Mouse (Mus musculus) small intestine, adult 2 months (tissue): ENCODE measurements around the gene Pard3b. TPM values are rescaled to one million over a fixed set of nuclear protein-coding genes. Genes with fewer than 3 reads are reported as not detected.

Experiments
- H3K27ac ChIP-seq: fragments of 200-500 bp; 2 replicates; pipeline ENCODE4 v1.5.1; 2012; ENCODE audit warnings: low read depth, low read length, control low read depth, inconsistent platforms; ENCODE audit not compliant: insufficient read depth
- H3K27me3 ChIP-seq: fragments of 200-500 bp; 2 replicates; pipeline ENCODE4 v1.6.1; 2012; ENCODE audit warnings: mild to moderate bottlenecking, moderate library complexity, low read length, inconsistent platforms; ENCODE audit not compliant: control insufficient read depth, insufficient read depth
- H3K36me3 ChIP-seq: fragments of 200-500 bp; 2 replicates; pipeline ENCODE4 v1.6.1; 2012; ENCODE audit warnings: mild to moderate bottlenecking, low read length, control low read depth, inconsistent platforms; ENCODE audit not compliant: control insufficient read depth, insufficient read depth
- H3K4me1 ChIP-seq: fragments of 200-500 bp; 2 replicates; pipeline ENCODE4 v1.6.1; 2012; ENCODE audit warnings: low read length, inconsistent platforms, mixed read lengths; ENCODE audit not compliant: control insufficient read depth, insufficient read depth, insufficient read length
- H3K4me3 ChIP-seq: fragments of 200-500 bp; 2 replicates; pipeline ENCODE4 v1.5.1; 2012; ENCODE audit warnings: low read depth, mild to moderate bottlenecking, control low read depth, inconsistent platforms, low read length, moderate library complexity
- CTCF ChIP-seq: fragments of 200-500 bp; IDR thresholded peaks from 2 replicates; pipeline ENCODE4 v1.5.1; 2012; ENCODE audit warnings: low read depth, mild to moderate bottlenecking, control low read depth, inconsistent platforms, low read length, moderate library complexity, mixed read lengths; ENCODE audit not compliant: insufficient replicate concordance, insufficient read length; ENCODE audit errors: extremely low read depth
- POLR2A ChIP-seq: fragments of 200-500 bp; IDR thresholded peaks from 2 replicates; pipeline ENCODE4 v1.6.1; 2012; ENCODE audit warnings: low read depth, mild to moderate bottlenecking, control low read depth, inconsistent platforms, low read length, moderate library complexity
- WGBS: fragments of 180-500 bp; shearing (Covaris S2); methylation state at CpG from one replicate; pipeline ENCODE4 v1.1.7; 2018; 5-methylcytosine and 5-hydroxymethylcytosine counted together
- polyA plus RNA-seq: library from polyadenylated mRNA; depleted of rRNA; stranded (reverse); fragments of >200 nt; gene quantifications from 2 replicates; pipeline ENCODE4 v1.2.3, GENCODE M21; 2012

Gene Pard3b
- polyA plus RNA-seq, 1 experiment: 7.2 TPM

DNA sequence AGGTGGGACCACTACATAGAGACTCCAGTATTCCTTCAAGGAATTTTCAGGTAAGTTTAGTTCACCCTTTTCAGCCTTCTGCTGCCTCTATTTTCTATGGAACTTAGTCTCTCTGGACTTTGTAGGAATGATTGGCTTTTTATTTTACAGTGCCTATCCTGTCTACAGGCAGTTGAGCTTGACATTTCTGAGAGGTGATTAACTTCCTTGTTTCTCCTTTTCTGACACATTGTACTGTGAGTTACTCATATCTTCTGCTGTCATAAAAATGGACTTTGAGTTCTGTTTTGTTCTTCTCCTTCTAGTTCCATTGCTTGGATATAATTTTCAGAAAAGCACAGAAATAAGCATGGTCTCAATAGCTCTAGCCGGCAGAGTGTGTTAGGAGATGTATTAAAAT lies 112.4 kb downstream of the Pard3b start:
- no peak for TF ChIP-seq CTCF
- TF ChIP-seq POLR2A: no peak
- 73% methylated on average over 1 of the region's 1 CpGs for WGBS
- H3K36me3 ChIP-seq: no peaks in the 10 kb centered on the region
- H3K4me1 ChIP-seq: peaks cover 4% of the 10 kb centered on the region; the same call in 1 of the 2 replicates
- H3K27me3 ChIP-seq: no peaks in the 10 kb centered on the region
- H3K27ac ChIP-seq: peak overlapping the region; percentile 50
- no peak overlapping the region for H3K4me3 ChIP-seq

DNA sequence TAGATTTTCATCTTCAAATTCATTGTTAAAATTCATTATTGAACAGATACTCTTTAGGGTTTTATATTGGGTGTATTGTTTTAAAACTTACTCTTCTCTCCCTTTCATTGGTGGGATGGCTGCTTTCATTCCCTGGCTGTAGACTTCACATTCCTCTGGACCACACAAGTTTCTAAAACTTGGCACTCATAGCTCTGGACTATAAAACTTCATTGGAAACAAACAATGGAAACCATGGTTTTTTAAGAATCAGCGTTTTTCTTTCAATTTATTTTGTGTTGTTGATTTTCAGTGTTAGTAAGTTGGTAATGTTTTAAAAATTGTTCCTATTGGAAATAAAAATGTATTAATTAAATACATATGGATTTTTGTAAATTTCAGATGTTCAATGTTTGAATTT lies 118.1 kb downstream of the Pard3b start:
- 79% methylated on average over 1 of the region's 1 CpGs for WGBS
- Histone ChIP-seq H3K36me3 (no peaks in the 10 kb centered on the region), H3K27ac (no peak overlapping the region), H3K4me3 (no peak overlapping the region), H3K4me1 (no peaks in the 10 kb centered on the region), H3K27me3 (no peaks in the 10 kb centered on the region)
- TF ChIP-seq CTCF: no peak
- TF ChIP-seq POLR2A: no peak

DNA sequence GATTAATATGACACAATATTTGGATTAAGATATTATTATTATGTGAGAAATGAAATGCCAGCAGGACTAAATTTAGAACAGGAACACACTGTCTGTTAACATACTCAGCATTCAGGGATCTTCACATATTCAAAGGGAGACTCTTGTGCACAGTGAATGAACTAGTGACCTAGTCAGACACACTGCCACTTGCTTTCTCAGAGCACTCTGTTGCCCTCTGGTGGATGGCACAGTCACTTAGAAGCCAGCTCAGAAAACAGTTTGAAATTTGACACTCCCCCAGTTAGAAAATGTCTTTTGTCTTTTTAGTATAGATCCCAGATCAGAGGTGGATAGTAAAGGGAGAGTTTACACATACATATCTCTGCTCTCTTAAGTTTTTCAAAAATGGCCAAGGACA lies 132.6 kb downstream of the Pard3b start:
- H3K27me3 ChIP-seq: no peaks in the 10 kb centered on the region
- no peak overlapping the region for H3K27ac ChIP-seq
- TF ChIP-seq POLR2A: no peak
- TF ChIP-seq CTCF: peak; percentile 31; the same call in 1 of the 2 replicates
- H3K36me3 ChIP-seq: no peaks in the 10 kb centered on the region
- H3K4me1 ChIP-seq: no peaks in the 10 kb centered on the region
- no peak overlapping the region for H3K4me3 ChIP-seq

DNA sequence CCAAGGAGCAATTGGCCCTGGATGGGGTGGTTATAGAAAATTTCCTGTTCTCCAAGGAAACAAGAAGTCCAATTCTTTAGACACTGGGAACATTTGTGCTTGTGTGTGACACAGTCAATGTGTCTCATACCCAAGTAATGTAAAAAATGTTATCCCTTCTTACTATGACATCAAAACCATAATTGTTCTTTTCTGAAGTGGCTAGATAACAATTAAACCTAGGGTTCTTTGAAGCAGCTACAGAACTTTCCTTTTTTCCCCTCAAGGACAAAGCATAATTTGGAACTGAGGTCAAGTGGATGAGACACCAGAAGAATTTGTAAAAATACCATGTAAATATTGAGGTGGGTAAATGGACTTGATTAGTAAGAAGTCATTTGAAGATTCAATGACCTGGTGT lies 140.1 kb downstream of the Pard3b start:
- Histone ChIP-seq H3K27me3 (no peaks in the 10 kb centered on the region), H3K4me3 (no peak overlapping the region), H3K36me3 (no peaks in the 10 kb centered on the region), H3K4me1 (peaks cover 2% of the 10 kb centered on the region; the same call in 1 of the 2 replicates), H3K27ac (no peak overlapping the region)
- TF ChIP-seq CTCF: no peak
- no peak for TF ChIP-seq POLR2A

DNA sequence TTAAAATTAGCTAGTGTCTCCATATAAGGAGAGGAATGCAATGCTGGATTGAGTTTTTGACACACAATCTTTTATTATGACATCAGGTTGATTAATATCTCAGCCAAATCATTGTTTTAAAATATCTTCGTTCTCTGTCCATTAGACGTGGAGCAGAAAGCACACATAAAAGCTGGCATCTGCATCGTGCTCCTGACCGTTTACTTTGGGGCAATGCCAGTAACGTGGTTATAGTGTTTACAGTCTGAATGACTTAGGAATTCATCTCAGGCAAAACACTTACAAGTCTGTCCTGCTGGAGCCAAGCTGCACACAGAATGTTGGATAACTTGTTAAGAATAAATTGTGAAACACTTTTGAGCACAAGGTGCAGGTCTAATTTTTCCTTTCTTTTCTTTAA lies 141.3 kb downstream of the Pard3b start:
- TF ChIP-seq CTCF (no peak), POLR2A (no peak)
- H3K27me3 ChIP-seq: no peaks in the 10 kb centered on the region
- no peak overlapping the region for H3K4me3 ChIP-seq
- no peaks in the 10 kb centered on the region for H3K36me3 ChIP-seq
- H3K27ac ChIP-seq: no peak overlapping the region
- H3K4me1 ChIP-seq: peaks cover 2% of the 10 kb centered on the region; the same call in 1 of the 2 replicates
- WGBS: 15% methylated on average over 5 of the region's 5 CpGs

DNA sequence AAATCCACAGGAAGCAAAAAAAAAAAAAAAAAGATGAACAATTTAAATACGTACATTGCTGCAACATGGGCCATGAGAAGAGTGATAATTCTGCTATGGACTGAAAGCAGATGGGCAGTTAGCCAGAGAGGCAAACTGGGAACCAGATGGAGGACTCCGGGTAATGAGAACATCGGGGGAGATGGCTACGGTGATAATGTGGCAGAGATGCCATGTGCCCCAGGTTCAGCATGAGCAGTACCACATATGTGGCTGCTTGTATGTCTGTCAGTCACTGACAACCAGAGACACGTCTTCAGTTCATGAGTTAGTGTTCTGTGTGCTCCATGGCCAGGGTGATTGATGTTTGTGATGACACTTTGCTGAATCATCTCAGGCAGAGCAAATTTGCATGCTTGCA lies 157.7 kb downstream of the Pard3b start:
- Histone ChIP-seq H3K36me3 (no peaks in the 10 kb centered on the region), H3K27ac (no peak overlapping the region), H3K27me3 (no peaks in the 10 kb centered on the region), H3K4me1 (no peaks in the 10 kb centered on the region), H3K4me3 (no peak overlapping the region)
- TF ChIP-seq POLR2A (no peak), CTCF (no peak)
- 88% methylated on average over 5 of the region's 5 CpGs for WGBS

DNA sequence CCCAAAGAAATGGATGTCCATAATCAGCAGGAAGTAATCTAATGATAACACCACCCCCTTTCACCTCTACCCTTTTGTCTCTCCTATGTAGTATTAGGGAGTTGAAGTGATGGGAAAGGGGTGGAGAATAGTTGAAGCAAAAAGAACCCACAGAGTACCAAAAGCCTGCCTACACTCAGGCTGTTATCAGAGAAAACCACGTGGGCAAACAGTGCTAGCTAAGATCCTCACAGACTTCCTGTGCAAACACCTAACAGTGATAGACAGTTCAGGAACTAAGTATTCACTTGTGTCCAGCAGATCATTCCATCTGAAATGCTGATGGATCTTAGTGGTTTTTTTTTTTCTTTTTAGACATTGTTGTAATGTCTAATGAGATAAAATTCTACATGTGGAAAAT lies 181.6 kb downstream of the Pard3b start:
- WGBS: 14% methylated on average over 1 of the region's 1 CpGs
- no peak overlapping the region for H3K4me3 ChIP-seq
- no peaks in the 10 kb centered on the region for H3K27me3 ChIP-seq
- H3K4me1 ChIP-seq: no peaks in the 10 kb centered on the region
- no peaks in the 10 kb centered on the region for H3K36me3 ChIP-seq
- TF ChIP-seq CTCF (no peak), POLR2A (no peak)
- no peak overlapping the region for H3K27ac ChIP-seq

DNA sequence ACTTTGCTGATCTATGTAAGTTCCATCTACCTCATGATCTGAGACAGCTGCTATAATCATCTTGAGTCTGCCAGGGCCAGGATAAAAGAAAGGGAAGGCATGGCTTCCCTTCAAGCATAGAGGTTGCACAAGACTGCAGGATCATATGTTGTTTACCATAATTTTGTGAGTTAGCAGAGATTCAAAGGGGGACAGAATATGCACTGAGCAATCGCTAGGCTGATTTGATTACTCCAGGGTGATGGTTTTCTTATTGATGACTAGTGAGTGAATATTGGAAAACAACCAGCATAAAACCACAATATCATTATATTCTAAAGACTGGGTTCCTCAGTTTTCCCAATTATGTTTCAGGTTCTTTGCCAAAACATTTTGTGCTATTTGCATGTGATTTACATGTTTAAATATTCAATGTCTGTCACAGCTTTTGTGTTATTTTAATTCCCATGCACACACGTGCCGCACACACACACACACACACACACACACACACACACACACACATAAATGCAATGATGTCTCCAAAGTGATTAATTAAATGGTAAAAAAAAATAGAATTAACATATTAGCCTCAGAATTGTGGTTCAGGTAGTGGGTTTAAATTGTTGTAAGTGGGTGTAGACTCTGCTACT lies 187.1 kb downstream of the Pard3b start:
- no peaks in the 10 kb centered on the region for H3K27me3 ChIP-seq
- H3K4me3 ChIP-seq: no peak overlapping the region
- TF ChIP-seq CTCF (no peak), POLR2A (no peak)
- no peaks in the 10 kb centered on the region for H3K36me3 ChIP-seq
- no peaks in the 10 kb centered on the region for H3K4me1 ChIP-seq
- H3K27ac ChIP-seq: no peak overlapping the region
- 95% methylated on average over 3 of the region's 3 CpGs for WGBS
